In the genomic region with DNA sequence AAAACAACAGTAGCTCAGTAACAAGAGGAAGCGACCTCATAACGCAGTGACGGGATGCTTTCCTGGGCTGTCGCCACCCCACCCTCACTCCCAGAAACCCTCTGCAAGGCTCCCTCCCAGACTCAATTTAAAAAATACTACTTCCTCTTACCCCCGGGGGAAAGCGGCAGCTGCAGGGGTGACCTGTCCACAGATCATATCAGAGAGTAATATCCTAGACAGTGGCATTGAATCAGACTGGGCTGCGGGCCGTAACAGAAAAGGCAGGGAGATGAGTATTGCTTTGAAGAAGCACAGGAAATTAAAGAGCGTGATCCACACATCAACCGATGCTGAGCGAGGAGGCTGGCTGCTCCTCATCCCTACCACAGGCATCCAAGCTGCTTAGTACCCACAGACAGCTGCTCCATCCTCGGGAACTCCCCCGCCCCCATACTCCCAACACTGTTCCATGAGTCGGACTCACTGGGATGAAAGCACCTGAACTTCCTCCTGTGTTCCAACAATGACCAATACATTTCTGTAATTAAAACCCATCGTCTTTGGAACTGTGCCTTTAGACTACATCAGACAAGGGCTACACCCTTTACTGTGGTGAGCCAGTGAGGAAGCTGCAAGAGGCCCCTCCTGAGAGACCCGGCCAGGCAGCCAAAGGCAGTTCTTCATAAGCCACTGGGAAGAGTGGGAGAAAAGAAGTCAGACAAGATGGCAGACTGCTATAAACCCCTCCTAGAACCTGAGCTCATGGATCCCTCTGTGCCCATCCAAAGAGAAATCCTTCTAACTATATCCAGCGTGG, we compare ENCODE assay signal across 8 mouse cellular contexts.
DNase-seq lines count a peak whose midpoint lies in the region; ATAC-seq lines count a peak whose summit lies in the region.

No protein-coding gene starts in this region.

- H3K36me3 ChIP-seq in kidney, embryonic 16.5 days (ENCODE audit: insufficient read depth, low read length) = 0 out of 2 replicates have a peak, but pooled peaks cover 5% of the 10 kb centered on the region
- H3K36me3 ChIP-seq in hindbrain, embryonic 14.5 days (replicated peaks; ENCODE audit: control insufficient read depth, insufficient read depth) = 0 out of 2 replicates have a peak, but pooled peaks cover 12% of the 10 kb centered on the region
- H3K36me3 ChIP-seq in midbrain, embryonic 10.5 days = peaks cover 86% of the 10 kb centered on the region

- DNase-seq in kidney, adult 8-10 months = no peak
- DNase-seq in cerebellum, postnatal 36 days = peak; percentile 38 to 53
- no peak for DNase-seq in hindbrain, embryonic 14.5 days (ENCODE audit: low spot score)
- no peak for DNase-seq in midbrain, embryonic 10.5 days (ENCODE audit: low spot score)
- no peak for DNase-seq in testis, postnatal 14 days (ENCODE audit: low spot score)
- DNase-seq in embryo, embryonic 10.5 days (ENCODE audit: low spot score) = no peak

- no peak for ATAC-seq in kidney, embryonic 16.5 days (ENCODE audit: low FRiP score, low TSS enrichment)
- ATAC-seq in CD4-positive, CD25-positive, alpha-beta regulatory T cell, adult 4 months = peak; percentile 43
- ATAC-seq in hindbrain, embryonic 14.5 days (ENCODE audit: low FRiP score) = no peak

- H3K4me3 ChIP-seq in kidney, embryonic 16.5 days (ENCODE audit: low read length) = no peak overlapping the region
- H3K4me3 ChIP-seq in hindbrain, embryonic 14.5 days (replicated peaks; ENCODE audit: low read length) = no peak overlapping the region
- no peak overlapping the region for H3K4me3 ChIP-seq in midbrain, embryonic 10.5 days

- H3K4me2 ChIP-seq in kidney, embryonic 16.5 days (replicated peaks; ENCODE audit: low read depth, low read length) = peak overlapping the region; percentile 9
- 0 out of 2 replicates have a peak overlapping the region, but pooled peaks have one; percentile 4 for H3K4me2 ChIP-seq in hindbrain, embryonic 14.5 days (replicated peaks)

- H3K9ac ChIP-seq in kidney, embryonic 16.5 days (replicated peaks; ENCODE audit: low read length) = peak overlapping the region; percentile 28; the same call in 1 of the 2 replicates
- no peak overlapping the region for H3K9ac ChIP-seq in hindbrain, embryonic 14.5 days

- WGBS in kidney, embryonic 16.5 days = 17% methylated on average over 17 of the region's 17 CpGs
- WGBS in hindbrain, embryonic 14.5 days = 50% methylated on average over 17 of the region's 17 CpGs
- 81% methylated on average over 17 of the region's 17 CpGs for WGBS in midbrain, embryonic 10.5 days

- no peaks in the 10 kb centered on the region for H3K27me3 ChIP-seq in kidney, embryonic 16.5 days (ENCODE audit: insufficient read depth, low read length)
- H3K27me3 ChIP-seq in hindbrain, embryonic 14.5 days (ENCODE audit: control insufficient read depth, insufficient read depth, low read length) = no peaks in the 10 kb centered on the region
- H3K27me3 ChIP-seq in midbrain, embryonic 10.5 days (ENCODE audit: low read depth, poor library complexity, severe bottlenecking) = no peaks in the 10 kb centered on the region

- peaks cover 74% of the 10 kb centered on the region for H3K4me1 ChIP-seq in kidney, embryonic 16.5 days (ENCODE audit: insufficient read depth, low read length)
- peaks cover 42% of the 10 kb centered on the region for H3K4me1 ChIP-seq in hindbrain, embryonic 14.5 days (replicated peaks; ENCODE audit: control insufficient read depth, insufficient read depth, low read length)
- peaks cover 90% of the 10 kb centered on the region for H3K4me1 ChIP-seq in midbrain, embryonic 10.5 days

- peak overlapping the region; percentile 80 for H3K27ac ChIP-seq in kidney, embryonic 16.5 days (ENCODE audit: low read length)
- peak overlapping the region; percentile 72 for H3K27ac ChIP-seq in hindbrain, embryonic 14.5 days
- peak overlapping the region; percentile 59 for H3K27ac ChIP-seq in midbrain, embryonic 10.5 days (replicated peaks)

- H3K9me3 ChIP-seq in kidney, embryonic 16.5 days (ENCODE audit: low read length) = no peaks in the 10 kb centered on the region
- no peaks in the 10 kb centered on the region for H3K9me3 ChIP-seq in hindbrain, embryonic 14.5 days (ENCODE audit: control insufficient read depth, low read length)
- H3K9me3 ChIP-seq in midbrain, embryonic 10.5 days (replicated peaks) = no peaks in the 10 kb centered on the region

Comparison
In these comparisons a context has a peak if more than half of its experiments do, and no peak if none do; other contexts are left out.
1. DNase-seq: peak in cerebellum, postnatal 36 days (2 of 2); none in kidney, adult 8-10 months (0 of 2), hindbrain, embryonic 14.5 days (single experiment), midbrain, embryonic 10.5 days (single experiment), testis, postnatal 14 days (single experiment) and embryo, embryonic 10.5 days (single experiment).
2. Peak in every context shown above with its lines, with median percentiles within 50 percentile points of each other: H3K27ac ChIP-seq.